Mouse (Mus musculus) embryonic stem cell, embryonic (primary cell): ENCODE measurements around the gene Pcgf1.

Experiments used
- CTCF ChIA-PET, 4 experiments: fragments of 300-600 bp in 2 of 4; fragments of 350-600 bp in 2 of 4; sonication (Branson Sonifier 250); formaldehyde crosslinking; loops; one replicate each; lab custom pipeline; 2022; ENCODE audit warnings: inconsistent platforms in 2 of 4; lab: Charles Lee
- POLR2A ChIA-PET, 4 experiments: fragments of 300-600 bp in 2 of 4; fragments of 350-600 bp in 2 of 4; sonication (Branson Sonifier 250); formaldehyde crosslinking; loops; one replicate each; lab custom pipeline; 2022; ENCODE audit warnings: antibody characterized with exemption in 4 of 4, inconsistent platforms in 1 of 4; lab: Charles Lee

The Pcgf1 gene

DNA sequence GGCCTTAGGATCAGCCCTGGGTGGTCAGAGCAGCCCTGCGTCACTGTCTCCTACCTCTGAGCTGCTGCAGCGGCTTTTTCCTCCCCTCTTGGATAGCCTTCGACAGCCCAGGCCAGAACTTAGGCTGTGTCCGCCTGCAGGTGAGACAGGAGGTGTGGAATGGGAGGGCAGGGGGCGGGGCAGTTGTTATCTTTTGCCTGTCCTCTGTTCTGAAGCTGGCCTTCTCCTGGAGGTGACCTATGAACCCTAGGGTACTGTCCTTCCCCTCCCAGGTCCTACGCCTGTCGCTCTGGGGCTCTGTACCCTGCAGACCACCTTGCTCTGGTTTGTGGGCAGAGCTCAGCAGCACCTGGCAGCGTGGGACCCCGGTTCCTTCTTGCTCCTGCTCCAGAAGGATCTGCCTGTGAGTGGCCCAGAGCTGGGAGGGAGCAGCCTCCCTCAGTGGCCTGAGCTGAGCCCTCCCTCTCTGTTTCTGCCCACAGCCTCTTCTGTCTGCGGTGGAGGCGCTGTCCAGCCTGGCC, 25.5 kb downstream of the Pcgf1 start:
- CTCF ChIA-PET: interaction anchor here in 3 of 4 experiments (0.8 to 3.5 kb wide), 7 partner anchors 59 to 176 kb away, joined by 3 to 25 read pairs (median 14); partner anchors contain the start of gene Dctn1 (in 1 of the 3)
- POLR2A ChIA-PET: interaction anchor here in 2 of 4 experiments (0.6 to 3.7 kb wide), 13 partner anchors 16 to 468 kb away, joined by 3 to 30 read pairs (median 5); partner anchors contain the start of genes Lbx2 (in 1 of the 2), Pcgf1 (in 1 of the 2) and Wbp1 (in 1 of the 2)

DNA sequence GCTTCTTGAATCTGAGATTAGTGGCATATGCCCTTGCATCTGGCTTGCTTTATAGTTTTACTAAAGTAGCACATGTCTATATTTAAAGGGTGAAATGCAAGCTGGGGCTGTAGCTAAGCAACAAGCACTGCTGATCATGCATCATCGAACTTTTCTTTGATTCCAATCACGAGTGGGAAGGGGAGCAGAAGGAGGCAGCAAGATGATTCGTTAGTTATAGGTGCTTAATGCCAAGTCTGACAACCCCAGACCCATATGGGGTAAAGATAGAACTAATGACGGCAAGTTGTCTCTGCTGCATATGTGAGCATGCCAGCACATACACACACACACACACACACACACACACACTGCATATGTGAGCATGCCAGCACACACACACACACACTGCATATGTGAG, 26.5 kb downstream of the Pcgf1 start:
- POLR2A ChIA-PET: interaction anchor here in 3 of 4 experiments (0.7 to 3.7 kb wide), 7 partner anchors 16 to 406 kb away, joined by 3 to 22 read pairs (median 3); partner anchors contain the start of genes Lbx2 (in 1 of the 3) and Wbp1 (in 1 of the 3)

DNA sequence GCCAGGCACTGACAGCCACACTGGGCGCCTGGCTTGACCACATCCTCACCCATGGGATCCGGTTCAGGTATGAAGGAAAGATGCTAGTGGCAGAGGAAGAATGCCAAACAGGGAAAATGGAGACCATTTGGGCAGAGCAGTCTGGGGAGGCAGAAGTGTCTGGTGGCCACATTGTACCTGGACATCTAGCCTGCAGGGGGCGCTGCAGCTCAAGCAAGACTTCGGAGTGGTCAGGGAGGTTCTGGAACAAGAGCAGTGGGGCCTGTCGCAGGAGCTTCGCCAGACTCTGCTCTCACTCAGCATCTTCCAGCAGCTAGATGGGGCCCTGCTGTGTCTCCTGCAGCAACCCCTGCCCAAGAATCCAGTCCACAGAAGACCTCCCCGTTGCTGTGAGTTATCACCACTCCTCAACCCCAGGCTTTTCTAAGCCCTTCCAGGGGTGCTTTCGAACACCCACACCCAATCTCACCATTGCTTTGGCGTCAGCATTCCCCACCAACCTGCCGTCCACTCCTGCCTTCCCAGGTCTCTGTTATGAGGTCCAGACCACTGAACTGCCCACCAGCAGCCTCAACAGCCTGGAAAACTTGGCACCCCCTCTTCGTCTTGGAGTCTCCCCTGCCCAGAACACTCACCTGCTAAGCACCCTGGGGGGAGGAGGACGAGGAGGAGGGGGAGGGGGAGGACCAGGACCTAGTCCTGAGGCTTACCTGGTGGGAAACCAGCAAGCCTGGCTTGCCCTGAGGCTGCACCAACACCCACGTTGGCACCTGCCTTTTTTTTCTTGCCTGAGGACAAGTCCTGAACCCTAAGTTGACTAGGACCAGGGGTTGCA, 30.1 kb downstream of the Pcgf1 start:
- ChIA-PET POLR2A (interaction anchor here in 3 of 4 experiments (0.7 to 6.6 kb wide), 15 partner anchors 10 to 218 kb away, joined by 3 to 41 read pairs (median 4); partner anchors contain the start of genes Wbp1 (in 2 of the 3), 1700003E16Rik (in 1 of the 3), Mob1a (in 1 of the 3) and Mthfd2 (in 1 of the 3)), CTCF (interaction anchor here (0.5 to 2.6 kb wide), 30 partner anchors 10 to 334 kb away, joined by 3 to 15 read pairs (median 4); partner anchors contain the start of genes Aup1 (in 2 of the 4), Wbp1 (in 2 of the 4), 1700003E16Rik (in 1 of the 4) and Dctn1 (in 1 of the 4))

More for the DNA sequence above, 26.5 kb downstream of the Pcgf1 start:
- CTCF ChIA-PET: interaction anchor here in 3 of 4 experiments (0.6 to 3.5 kb wide), 3 partner anchors 23 to 161 kb away, joined by 3 to 22 read pairs (median 6); partner anchors contain the start of gene Aup1 (in 1 of the 3)

DNA sequence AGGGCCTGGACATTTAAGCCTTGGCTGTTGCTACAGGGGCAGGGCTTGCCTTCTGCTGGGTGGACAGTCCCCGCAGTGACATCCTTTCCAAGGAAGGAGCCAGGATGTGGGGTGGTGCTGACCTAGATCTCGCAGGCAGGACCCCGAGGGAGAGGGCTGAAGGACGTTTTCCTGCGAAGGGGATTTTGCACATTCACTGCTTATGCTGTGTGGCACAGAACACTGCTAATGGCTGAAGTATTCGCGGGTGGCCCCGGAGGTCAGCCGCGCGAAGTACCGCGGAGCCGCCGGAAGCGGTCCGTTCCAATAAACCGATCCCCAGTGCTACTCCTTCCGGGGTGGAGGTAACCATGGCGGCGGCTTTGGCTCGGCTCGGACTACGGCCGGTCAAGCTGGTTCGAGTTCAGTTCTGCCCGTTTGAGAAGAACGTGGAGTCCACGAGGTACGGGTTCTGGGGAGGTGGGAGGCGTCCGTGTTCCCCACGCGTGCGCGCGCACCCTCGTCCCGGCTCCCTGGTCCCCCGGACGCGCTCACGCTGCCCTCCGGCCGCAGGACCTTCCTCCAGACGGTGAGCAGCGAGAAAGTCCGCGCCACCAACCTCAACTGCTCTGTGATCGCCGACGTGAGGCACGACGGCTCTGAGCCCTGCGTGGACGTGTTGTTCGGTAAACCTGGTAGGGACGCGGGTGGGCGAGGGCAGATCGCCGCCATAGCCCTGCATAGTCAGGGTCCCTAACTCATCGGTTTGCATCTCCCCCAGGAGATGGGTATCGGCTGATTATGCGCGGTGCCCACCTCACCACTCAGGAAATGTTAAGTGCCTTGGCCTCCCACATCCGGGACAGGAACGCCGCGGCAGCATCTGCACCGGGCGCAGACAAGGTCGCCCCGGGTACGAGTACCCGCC, 31.3 kb downstream of the Pcgf1 start, which contains the start of gene Mrpl53:
Mrpl53 (plus strand) TSS at position 279 of the 907 bp plus-strand sequence.
- ChIA-PET POLR2A (interaction anchor here (0.5 to 6.6 kb wide), 19 partner anchors 7 to 636 kb away, joined by 3 to 41 read pairs (median 3); partner anchors contain the start of genes Wbp1 (in 3 of the 4), 1700003E16Rik (in 1 of the 4), Ccdc142 (in 1 of the 4) and Dqx1 (in 1 of the 4)), CTCF (interaction anchor here in 3 of 4 experiments (0.6 to 1.6 kb wide), 5 partner anchors 18 to 781 kb away, joined by 3 to 12 read pairs (median 5); no protein-coding TSS in a partner anchor)

DNA sequence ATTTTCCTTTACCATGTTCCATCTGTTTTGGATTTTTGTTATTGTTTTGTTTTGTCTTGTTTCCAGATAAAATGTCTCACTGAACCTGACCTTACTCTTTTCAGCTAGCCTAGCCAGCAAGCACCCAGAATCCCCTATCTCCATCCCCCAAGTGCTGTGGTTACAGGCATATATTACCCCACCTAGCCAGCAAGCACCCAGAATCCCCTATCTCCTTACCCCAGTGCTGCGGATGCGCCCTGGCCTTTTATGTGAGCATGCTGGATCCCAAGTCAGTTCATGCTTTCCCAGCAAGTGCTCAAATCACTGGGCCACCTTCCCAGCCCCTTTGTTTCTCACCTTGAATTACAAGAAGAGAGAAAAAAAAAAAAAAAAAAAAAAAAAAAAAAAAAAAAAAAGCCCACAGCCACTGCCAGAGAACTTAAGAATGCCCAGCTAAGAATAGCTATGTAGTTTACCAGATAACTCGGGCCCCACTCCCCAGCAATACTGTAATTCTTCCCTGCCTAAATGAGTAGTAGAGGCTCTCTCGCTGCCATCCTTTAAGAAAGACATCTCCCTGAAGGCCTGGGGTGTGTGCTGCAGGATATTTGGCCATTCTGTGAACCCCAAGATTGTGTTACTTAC, 34.0 kb downstream of the Pcgf1 start:
- ChIA-PET CTCF (interaction anchor here in 1 of 4 experiments (0.7 kb wide), 1 partner anchor 160 kb away, joined by 5 read pairs; no protein-coding TSS in a partner anchor), POLR2A (interaction anchor here in 3 of 4 experiments (0.7 to 4.0 kb wide), 8 partner anchors 9 to 15 kb away, joined by 3 to 16 read pairs (median 4); partner anchors contain the start of genes Ccdc142 (in 2 of the 3), Gm42688 (in 2 of the 3), Ino80b (in 1 of the 3) and Wbp1 (in 1 of the 3))

DNA sequence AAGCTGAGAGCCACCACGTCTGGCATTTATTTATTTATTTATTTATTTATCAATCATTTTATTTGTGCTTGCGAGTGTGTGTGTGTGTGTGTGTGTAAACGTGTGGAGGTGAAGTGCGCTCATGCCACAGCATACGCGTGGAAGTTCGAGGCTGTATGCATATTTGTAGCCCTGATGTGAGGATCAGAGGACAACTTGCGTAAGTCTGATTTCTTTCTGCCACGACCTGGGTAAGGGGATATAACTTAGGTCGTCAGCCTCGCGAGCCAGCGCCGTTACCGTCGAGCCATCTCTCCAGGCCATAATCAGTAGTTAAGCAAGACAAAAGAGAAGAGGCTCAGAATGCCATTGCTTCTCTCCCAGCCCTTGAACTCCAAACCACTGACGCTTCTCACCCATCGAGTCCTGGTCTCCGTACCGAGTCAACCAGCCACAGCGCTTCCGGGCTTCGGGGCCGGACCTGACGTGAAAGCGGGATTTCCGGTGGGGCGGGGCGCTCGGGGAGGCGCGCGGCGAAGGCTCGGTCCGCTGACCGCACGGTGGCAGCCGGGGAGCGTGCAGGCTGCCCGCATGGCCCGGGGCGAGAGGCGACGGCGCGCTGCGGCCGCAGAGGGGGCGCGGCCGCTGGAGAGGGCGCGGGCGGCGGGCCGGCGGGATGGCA, 37.5 kb downstream of the Pcgf1 start, which contains the start of gene Mogs:
Mogs (plus strand) TSS at position 486 of the 661 bp plus-strand sequence.
- CTCF ChIA-PET: interaction anchor here in 1 of 4 experiments (0.6 to 0.7 kb wide), 2 partner anchors 12 to 55 kb away, joined by 3 to 4 read pairs; no protein-coding TSS in a partner anchor
- POLR2A ChIA-PET: interaction anchor here in 3 of 4 experiments (0.6 to 6.4 kb wide), 13 partner anchors 7 to 197 kb away, joined by 3 to 41 read pairs (median 3); partner anchors contain the start of genes Ccdc142 (in 1 of the 3), Gm42688 (in 1 of the 3) and Mrpl53 (in 1 of the 3)

DNA sequence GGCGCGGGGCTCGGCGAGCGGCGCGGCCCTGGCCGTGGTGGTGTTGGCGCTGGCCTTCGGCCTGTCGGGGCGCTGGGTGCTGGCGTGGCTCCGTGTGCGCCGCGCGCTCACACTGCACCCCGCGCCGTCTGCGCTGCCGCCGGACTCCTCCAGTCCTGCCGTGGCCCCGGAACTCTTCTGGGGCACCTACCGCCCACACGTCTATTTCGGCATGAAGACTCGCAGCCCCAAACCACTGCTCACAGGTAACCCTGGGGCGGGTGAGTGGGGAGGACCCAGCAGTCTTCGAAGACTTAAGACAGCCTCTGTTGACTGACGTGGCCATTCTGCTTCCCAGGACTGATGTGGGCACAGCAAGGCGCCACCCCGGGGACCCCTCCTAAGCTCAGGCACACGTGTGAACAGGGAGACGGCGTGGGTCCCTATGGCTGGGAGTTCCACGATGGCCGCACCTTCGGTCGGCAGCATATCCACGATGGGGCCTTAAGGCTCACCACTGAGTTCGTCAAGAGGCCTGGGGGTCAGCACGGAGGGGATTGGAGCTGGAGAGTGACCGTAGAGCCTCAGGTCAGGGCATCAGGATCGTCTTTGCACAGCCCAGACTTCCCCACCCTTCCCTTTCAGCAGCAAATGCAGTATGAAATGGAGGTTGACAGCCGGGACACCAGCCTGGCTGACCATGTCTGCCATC, 38.2 kb downstream of the Pcgf1 start:
- ChIA-PET CTCF (interaction anchor here in 1 of 4 experiments (0.7 kb wide), 1 partner anchor 54 kb away, joined by 3 read pairs; no protein-coding TSS in a partner anchor), POLR2A (interaction anchor here in 1 of 4 experiments (0.8 to 6.4 kb wide), 4 partner anchors 7 to 61 kb away, joined by 3 to 41 read pairs (median 3); partner anchors contain the start of genes Aup1, Htra2 and Mrpl53)

DNA sequence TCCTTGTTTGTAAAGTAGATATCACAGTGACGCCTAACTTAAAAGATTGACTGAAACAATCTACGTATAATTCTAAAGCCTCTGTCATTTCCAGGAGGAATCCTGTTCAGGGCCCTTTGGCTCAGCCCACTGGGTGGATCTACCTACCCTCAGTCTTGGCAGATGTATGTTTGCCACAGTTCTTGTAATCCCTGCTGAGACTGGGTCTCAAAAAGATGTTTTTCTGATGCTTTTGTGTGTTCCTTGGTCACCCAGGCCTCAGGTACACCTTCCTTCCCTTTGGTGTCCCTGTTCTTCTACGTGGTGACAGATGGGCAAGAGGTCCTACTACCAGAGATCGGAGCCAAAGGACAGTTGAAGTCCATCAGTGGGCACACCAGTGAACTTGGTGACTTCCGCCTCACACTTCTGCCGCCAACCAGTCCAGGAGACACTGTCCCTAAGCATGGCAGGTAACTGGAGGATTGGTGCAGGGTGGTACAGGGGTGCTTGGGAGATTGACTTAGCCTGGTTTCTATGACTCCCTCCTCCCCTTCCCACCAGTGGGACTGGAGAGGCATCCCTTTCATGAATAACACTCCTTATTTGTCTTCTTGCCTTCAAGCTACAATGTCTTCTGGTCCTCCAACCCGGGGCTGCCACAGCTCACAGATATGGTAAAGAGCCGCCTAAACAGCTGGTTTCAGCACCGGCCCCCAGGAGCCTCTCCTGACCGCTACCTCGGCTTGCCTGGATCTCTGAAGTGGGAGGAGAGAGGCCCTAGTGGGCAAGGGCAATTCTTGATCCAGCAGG, 38.9 kb downstream of the Pcgf1 start:
- POLR2A ChIA-PET: interaction anchor here in 3 of 4 experiments (0.8 to 8.8 kb wide), 9 partner anchors 8 to 62 kb away, joined by 3 to 75 read pairs (median 3); partner anchors contain the start of genes 1700003E16Rik (in 1 of the 3), Aup1 (in 1 of the 3), Htra2 (in 1 of the 3) and Mrpl53 (in 1 of the 3)

DNA sequence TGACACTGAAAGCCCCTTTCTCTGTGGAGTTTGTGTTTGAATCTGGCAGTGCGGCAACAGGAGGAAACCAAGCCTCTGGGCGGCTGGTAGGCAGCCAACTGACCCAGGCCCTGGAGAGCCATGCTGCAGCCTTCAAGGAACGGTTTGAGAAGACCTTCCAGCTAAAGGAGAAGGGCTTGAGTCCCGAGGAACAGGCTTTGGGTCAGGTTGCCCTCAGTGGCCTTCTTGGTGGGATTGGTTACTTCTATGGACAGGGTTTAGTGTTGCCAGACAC, 39.4 kb downstream of the Pcgf1 start:
- ChIA-PET POLR2A (interaction anchor here (0.6 to 8.8 kb wide), 8 partner anchors 9 to 63 kb away, joined by 3 to 75 read pairs (median 5); partner anchors contain the start of genes 1700003E16Rik (in 1 of the 4), Aup1 (in 1 of the 4), Htra2 (in 1 of the 4) and Mrpl53 (in 1 of the 4)), CTCF (interaction anchor here in 1 of 4 experiments (1.1 to 1.6 kb wide), 2 partner anchors 9 to 16 kb away, joined by 3 to 5 read pairs; partner anchors contain the start of genes Ccdc142 and Gm42688)

More for the DNA sequence above, 38.9 kb downstream of the Pcgf1 start:
- CTCF ChIA-PET: interaction anchor here in 1 of 4 experiments (1.1 kb wide), 1 partner anchor 15 kb away, joined by 3 read pairs; the partner anchor contains the start of genes Ccdc142 and Gm42688

DNA sequence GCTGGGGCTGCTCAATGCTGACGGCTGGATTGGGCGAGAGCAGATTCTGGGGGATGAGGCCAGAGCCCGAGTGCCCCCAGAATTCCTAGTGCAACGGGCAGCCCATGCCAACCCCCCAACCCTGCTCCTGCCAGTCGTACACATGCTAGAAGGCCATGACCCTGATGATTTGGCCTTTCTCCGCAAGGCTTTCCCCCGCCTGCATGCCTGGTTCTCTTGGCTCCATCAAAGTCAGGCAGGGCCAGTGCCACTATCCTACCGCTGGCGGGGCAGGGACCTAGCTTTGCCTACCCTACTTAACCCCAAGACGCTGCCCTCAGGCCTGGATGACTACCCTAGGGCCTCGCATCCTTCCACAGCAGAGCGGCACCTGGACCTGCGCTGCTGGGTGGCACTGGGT, 39.9 kb downstream of the Pcgf1 start:
- ChIA-PET CTCF (interaction anchor here in 1 of 4 experiments (1.0 to 1.6 kb wide), 3 partner anchors 10 to 45 kb away, joined by 3 to 5 read pairs (median 4); partner anchors contain the start of genes Ccdc142 and Gm42688), POLR2A (interaction anchor here (0.6 to 8.8 kb wide), 14 partner anchors 9 to 63 kb away, joined by 3 to 75 read pairs (median 5); partner anchors contain the start of genes 1700003E16Rik (in 1 of the 4), Aup1 (in 1 of the 4), Ccdc142 (in 1 of the 4) and Dctn1 (in 1 of the 4))

DNA sequence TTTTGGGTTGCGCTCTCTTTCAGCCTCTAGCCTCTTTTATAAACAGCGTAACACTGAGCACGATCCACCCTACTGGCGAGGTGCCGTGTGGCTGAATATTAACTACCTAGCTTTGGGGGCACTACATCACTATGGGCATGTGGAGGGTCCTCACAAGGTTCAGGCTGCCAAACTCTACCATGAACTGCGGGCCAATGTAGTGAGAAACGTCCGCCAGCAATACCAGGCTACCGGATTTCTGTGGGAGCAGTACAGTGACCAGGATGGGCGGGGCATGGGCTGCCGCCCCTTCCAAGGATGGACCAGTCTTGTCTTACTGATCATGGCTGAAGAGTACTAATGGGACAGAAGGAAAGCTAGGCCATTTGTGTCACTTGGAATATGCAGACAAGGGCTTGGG, 40.7 kb downstream of the Pcgf1 start:
- POLR2A ChIA-PET: interaction anchor here in 3 of 4 experiments (0.6 to 8.8 kb wide), 18 partner anchors 8 to 73 kb away, joined by 3 to 75 read pairs (median 4); partner anchors contain the start of genes Ccdc142 (in 2 of the 3), Gm42688 (in 2 of the 3), Pcgf1 (in 2 of the 3) and Rtkn (in 2 of the 3)
- CTCF ChIA-PET: interaction anchor here in 1 of 4 experiments (1.0 to 1.6 kb wide), 2 partner anchors 11 to 44 kb away, joined by 4 to 5 read pairs; no protein-coding TSS in a partner anchor

DNA sequence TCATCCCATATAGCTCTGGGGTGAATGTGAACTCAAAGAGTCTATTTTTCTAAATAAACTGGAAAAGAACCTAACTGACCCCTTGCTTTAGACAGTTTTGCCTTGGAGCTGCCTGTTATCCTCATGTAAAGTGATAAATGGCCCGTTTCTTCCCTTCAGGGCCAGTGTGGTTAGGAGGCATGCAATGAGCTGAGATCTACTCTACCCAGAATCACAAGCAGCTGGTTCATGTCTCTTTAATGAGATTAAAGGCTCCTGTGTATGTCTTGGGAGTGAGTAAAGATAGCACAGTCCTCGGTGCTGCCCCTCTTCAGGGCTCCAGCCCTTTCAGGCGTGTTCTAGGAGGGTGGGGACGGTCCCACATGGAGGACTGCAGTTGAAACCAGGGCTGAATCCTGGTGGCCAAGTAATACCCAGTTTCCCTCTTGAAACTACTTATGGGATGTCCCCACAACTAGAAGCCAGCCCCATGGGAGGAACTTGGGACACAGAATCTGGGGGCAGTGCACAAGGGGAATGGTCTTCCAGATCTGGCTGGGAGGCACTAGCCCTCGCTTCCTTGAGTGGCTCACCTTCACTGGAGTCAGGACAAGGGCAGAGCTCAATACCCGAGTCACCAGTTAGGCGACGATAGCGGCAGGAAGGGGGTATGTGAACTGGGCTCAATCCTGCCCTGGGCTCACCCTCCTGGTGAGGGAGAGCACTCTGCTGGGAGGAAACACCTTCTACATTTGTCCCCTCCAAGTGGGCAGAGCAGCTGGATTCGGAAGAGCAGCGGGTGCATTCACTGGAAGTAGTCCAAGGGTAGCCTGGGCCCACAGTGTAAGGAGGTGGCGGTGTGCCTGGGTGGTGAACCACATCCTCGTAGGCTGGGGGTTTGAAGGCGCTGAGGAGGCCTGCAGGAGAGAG, 41.4 kb downstream of the Pcgf1 start:
- POLR2A ChIA-PET: interaction anchor here (0.8 to 8.8 kb wide), 25 partner anchors 9 to 158 kb away, joined by 3 to 75 read pairs (median 4); partner anchors contain the start of genes Ccdc142 (in 3 of the 4), Gm42688 (in 3 of the 4), Pcgf1 (in 2 of the 4) and Rtkn (in 2 of the 4)
- CTCF ChIA-PET: interaction anchor here in 1 of 4 experiments (0.6 to 1.6 kb wide), 2 partner anchors 8 to 11 kb away, joined by 3 to 5 read pairs; no protein-coding TSS in a partner anchor
